Mouse (Mus musculus) adrenal gland, postnatal 4 days (tissue): ENCODE measurements around the gene Efemp2. TPM values are rescaled to one million over a fixed set of nuclear protein-coding genes. Genes with fewer than 3 reads are reported as not detected.

Source experiments
- DNase-seq, 2 experiments: peaks; one replicate each; pipeline ENCODE4 v3.0.0; 2021 to 2022; ENCODE audit warnings: low spot score in 2 of 2, mixed read lengths in 2 of 2
- total RNA-seq, 2 experiments: library from RNA; stranded (reverse); gene quantifications; 2 replicates each; pipeline ENCODE4 v1.2.3; 2021

Gene Efemp2
- total RNA-seq, 2 experiments from 2014 or later, result 80.0 to 88.0 TPM

DNA sequence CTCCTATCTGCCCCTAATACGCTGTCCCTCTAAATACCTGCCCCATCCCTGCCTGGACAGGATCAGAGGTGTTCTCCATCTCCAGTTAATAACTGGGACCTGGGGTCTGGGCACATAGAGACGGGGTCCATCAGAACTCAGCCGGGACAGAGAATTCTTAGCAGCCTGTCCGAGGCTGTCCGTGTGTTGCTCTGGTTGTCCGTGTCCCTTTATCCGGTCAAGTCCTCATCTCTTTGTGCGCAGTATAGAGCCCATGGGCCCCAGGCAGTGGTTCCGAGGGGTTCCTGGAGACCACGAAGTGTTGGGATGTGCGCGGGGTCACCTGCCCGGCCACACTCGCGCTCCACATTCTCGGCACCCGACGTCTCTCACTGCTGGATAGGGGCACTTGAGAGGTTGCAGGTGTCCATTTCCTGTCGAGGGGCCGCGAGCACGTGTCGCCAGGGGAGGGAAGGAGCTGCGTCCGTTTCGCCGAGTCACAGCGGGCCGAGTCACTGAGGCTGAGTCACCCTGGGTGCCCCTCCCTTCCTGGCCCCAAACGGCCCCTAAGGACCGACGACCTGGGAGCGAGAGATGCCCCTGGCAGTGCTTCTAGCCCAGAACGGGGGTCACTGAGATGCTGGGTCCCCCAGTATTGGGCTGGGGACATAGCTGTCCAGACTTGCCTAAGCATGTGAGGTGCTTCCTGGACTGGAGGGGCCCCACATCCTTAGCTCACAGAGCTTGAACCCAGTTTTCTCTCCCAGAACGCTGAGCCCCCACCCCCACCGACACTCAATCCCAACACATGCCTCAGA lies 25.2 kb upstream of the Efemp2 start:
- DNase-seq, result no peak

DNA sequence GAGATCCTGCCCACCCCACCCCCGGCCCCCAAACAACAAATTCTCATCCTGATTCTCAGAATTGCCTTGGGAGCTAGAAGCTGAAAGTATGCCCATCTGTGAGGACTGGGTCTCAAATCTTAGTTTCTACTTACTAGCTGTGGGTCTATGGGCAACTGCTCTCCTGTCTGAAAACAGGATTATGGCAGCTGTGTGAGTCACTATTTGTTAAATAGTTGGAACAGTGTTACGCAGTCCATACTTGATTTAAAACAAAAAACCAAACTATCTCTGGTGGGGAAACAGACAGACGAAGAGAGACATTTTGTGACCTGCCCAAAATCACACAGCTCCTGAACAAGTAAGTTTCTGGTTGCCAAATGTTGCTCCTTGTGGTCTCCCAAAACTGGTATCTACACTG lies 24.1 kb upstream of the Efemp2 start:
- DNase-seq, result no peak

- DNase-seq, result no peak
Measured at GRCm38 (mm10) chr19:5451766-5452165, 22.0 kb upstream of the Efemp2 start.

GRCm38 (mm10) chr19:5455037-5455436 lies 18.7 kb upstream of the Efemp2 start:
- DNase-seq, result no peak

- no peak for DNase-seq
Measured at GRCm38 (mm10) chr19:5455568-5455967, 18.2 kb upstream of the Efemp2 start.

- no peak for DNase-seq
Measured at GRCm38 (mm10) chr19:5456241-5456921, 17.4 kb upstream of the Efemp2 start.

DNA sequence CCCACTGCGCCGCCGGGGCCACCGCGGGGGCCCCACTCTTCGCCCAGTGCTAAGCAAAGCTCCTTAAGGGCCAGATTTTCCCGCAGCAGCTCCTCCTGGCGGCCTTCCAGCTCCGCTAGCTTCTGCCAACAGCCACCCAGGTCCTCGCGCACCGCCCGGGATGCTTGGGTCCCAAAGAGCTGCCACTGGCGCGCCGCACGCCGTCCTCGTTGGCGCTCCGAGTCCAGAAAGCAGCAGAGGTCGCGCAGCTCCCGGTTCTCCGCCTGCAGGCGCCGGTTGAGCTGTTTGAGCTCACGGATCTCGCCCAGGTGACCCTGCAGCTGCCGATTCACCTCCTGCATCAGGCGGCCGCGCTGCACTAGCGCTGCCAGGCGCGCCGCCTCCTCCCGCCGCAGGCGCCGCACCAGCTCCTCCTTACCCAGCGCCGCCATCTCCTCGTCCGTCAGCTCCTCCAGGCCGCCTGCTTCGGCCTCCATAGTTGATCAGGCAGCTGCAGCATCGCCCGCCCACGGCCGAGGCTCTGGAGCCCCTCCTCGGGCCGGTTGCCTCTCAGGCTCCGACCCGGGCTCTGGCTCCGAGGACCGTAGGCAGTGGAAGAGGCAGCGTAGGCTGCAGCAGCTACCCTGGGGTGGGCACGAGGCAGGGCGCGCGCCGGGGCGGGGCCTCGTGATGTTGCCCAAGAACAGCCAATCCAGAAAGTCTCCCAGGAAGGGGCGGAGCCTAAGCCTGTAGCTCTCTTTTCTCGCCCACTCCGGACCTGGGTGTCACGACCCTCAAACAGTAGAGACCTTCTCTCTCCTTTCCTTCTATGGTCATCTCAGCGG lies 16.6 kb upstream of the Efemp2 start:
- peak; percentile 81 to 89 for DNase-seq

DNA sequence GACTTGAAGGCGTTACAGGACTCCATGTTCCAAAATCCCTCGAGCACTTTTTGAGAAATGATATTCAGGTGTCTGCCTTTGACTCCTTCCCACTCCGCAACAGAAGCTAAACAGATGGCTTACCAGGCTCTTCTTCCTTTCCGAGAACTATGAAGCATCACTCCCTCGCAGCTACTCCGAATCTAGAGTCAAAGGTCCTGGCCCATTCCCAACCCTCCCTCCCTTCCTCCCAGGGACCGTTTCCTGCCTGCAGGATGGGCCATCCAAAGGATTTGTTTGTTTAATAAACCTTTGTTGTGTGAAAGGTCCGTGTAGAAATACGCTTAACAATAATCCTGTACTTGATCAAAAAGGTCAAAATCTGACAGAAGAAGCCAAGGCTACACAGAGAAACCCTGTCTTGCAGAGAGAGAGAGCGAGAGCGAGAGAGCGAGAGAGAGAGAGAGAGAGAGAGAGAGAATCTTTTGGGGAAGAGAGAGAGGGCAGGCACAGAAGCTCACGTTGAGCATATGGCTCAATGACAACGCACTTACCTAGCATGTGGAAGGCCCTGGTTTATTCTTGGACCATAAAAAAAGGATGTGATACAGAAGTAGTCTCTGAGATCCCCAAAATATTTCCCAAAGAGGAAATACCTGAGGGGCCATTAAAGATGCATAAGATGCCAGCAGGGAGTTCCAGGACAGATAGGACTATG lies 15.9 kb upstream of the Efemp2 start, which contains the start of gene Ccdc85b:
Ccdc85b (minus strand) TSS at position 149 of the 697 bp plus-strand sequence.
- no peak for DNase-seq

- no peak for DNase-seq
Measured at GRCm38 (mm10) chr19:5459019-5459418, 14.7 kb upstream of the Efemp2 start.

- DNase-seq, result no peak
Measured at GRCm38 (mm10) chr19:5459896-5460295, 13.9 kb upstream of the Efemp2 start.

DNA sequence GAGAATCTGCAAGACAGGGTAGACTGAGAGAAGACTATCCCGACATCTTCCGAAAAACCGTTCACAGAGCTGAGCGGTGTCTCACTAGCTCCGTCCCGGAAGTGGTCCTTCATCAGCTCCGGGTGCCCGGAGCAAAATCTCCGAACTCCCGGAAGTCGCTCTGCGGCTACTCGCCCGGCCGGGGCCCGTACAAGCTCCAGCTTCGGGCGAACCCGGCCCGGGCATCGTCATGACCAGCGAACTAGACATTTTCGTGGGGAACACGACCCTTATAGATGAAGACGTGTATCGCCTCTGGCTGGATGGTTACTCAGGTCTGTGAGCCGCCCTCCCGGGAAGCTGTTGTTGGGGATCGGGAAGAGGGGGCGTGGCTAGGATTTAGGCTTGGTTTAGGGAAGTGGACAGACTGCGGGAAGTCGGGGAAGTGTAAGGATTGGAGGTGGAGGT lies 13.3 kb upstream of the Efemp2 start, which contains the start of gene Fibp:
Fibp (plus strand) TSS at position 151 of the 447 bp plus-strand sequence.
- peak; percentile 73 to 79 for DNase-seq

DNA sequence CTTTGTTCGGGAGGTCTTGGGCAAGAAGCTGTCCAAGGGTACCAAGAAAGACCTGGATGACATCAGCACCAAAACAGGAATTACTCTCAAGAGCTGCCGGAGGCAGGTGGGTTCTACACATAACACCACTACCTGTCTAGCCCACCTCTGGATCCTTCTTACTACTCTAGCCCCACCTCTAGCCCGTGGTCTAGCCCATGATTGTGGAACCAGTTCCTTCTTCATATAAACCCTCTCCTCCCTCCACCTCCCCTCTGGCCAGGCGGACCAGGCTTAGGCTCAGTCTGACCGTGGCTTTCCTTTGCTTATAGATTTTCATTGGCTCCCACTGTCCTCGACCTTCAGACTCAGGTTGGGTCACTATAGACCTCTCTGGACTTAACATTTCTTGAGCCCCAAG lies 12.3 kb upstream of the Efemp2 start:
- no peak for DNase-seq

DNA sequence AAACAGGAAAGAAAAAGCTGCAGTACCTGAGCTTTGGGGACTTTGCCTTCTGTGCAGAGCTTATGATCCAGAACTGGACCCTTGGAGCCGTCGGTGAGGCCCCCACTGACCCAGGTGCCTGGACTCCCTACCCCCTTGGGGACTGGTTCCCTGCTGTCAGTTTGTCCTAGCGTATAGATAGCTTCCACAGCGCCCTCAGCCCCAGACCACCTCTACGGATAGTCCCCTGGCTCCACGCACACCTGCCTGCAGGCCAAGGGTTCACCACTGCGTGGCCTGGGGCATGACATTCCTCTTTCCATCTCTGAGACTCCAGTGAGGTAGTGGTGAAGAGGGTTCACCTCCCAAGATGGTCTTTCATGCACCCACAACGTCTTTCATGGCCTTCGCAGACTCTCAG lies 10.5 kb upstream of the Efemp2 start:
- no peak for DNase-seq

DNA sequence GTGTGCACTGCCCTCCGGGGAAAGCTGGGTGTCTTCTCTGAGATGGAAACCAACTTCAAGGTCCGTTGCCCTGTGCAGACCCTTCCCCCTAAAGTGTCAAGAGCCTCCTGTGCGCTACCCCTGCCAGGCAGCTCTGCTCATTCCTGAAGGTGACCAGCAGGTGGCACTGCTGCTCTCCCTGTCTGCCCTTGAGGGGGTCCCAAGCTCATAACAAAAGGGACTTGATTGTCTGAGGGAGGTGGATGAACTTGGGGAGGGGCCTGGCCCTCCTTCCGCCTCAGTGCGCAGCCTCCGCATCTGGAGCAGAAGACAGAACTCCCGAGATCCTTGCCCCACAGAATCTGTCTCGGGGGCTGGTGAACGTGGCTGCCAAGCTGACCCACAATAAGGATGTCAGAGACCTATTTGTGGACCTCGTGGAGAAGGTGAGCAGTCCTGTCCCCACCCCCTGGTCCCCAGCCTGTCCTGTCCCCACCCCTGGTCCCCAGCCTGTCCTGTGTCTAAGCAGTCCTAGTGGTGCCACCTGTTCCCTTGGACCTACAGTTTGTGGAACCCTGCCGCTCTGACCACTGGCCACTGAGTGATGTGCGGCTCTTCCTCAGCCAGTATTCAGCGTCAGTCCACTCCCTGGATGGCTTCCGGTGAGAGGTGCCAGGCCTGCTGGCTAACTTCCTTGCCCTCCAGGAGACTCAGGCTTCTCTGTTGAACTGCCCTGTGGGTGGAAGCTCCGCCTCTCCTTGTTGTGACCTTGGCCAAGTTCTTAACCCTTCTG lies 9.8 kb upstream of the Efemp2 start:
- no peak for DNase-seq

- no peak for DNase-seq
Measured at GRCm38 (mm10) chr19:5465037-5465436, 8.7 kb upstream of the Efemp2 start.

- DNase-seq, result no peak
Measured at GRCm38 (mm10) chr19:5466916-5467500, 6.7 kb upstream of the Efemp2 start.

GRCm38 (mm10) chr19:5468374-5468773 lies 5.4 kb upstream of the Efemp2 start, which contains the start of gene Ctsw:
TSS of gene Ctsw (minus strand) at chr19:5468507.
- no peak for DNase-seq

DNA sequence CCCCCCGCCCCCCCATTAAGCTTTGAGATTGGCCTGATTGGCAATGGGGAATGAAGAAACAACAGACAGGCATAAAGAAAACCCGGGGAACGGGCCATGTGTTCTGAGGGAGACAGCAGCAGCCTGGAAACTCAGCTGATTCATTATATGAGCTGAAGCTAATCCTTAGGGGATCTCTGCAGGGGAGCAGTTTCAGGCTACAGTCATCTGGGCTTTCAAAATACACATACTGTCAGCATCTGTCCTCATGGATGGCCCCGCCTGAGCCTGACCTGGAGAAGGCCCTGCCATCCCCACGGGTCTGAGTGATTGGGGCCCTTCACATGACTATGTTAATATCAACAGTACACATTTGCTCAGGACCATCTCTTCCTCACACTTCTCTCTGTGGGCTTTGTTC lies 1.9 kb upstream of the Efemp2 start:
- DNase-seq, result no peak

- no peak for DNase-seq
Measured at GRCm38 (mm10) chr19:5472857-5473256, 897 bp upstream of the Efemp2 start.
